Mouse (Mus musculus): ENCODE measurements around the gene Aph1a. TPM values are rescaled to one million over a fixed set of nuclear protein-coding genes. Genes with fewer than 3 reads are reported as not detected.
"Not testable (repeated sequence)": the region's sequence is repeated elsewhere in the genome, so short reads cannot be mapped to it uniquely, and the experiment has no call there.

Aph1a gene
- total RNA-seq, 2 experiments from 2014 or later: 71.6 to 76.2 TPM

DNA sequence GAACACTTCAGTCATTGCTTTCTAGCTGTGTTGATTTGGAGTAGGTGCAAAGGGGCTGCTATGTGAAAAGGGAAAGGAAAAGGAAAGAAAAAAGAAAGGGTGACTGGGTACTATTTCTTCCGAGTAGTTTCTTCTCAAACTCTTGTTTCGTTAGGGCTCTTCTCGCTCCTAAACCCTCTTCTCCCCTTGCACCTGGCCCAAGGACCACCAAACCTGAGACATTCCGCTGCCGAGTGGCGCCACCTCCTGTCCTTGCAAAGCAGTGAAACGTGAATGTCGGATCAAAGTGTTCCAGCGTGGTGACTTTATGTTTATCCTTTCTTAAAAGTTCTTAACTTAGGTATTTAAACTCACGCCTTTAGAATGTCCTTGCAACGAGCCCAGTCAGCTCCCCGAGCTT lies 13.1 kb downstream of the Aph1a start:
- DNase-seq (ENCODE audit: extremely low spot score in 1 of 2, low spot score in 1 of 2): peak in 1 of 2 experiments; percentile 55

DNA sequence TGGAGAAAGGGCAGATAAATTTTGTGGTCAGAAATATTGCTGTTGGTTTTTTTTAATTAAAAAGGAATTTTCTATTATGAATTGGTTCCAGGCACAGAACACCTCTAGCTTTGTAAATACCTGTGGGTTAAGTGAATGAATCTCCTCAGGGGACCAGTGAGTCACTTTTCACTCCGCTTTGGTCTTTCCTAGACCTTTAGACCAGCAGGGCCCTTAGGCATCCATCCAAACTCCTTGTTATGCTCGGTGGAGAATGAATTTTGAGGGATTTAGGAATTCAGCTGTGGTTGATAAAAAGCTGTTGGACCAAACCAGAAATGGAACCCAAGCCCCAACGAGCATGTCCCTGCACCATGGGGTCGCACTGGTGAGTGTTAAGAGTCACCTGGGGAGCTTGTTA lies 13.8 kb downstream of the Aph1a start:
- DNase-seq (ENCODE audit: extremely low spot score in 1 of 2, low spot score in 1 of 2): no peak

DNA sequence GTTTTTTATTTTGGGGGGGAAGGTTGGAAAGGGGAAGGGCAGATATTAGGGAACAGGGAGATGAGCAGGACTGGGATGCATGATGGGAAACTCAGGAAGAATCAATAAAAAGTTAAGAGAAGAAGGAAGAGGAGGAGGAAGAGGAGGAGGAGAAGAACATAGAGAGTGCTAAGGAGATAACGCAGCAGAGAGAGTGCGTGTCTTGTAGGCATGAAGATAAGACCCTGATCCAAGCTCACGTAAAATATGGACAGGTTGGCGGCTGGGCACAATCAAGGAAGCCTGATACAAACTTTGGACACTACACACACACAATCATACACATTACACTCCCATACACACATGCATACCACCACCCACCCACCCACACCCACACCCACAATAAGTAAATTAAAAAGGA lies 20.9 kb downstream of the Aph1a start:
- DNase-seq (ENCODE audit: extremely low spot score in 1 of 2, low spot score in 1 of 2): no peak

DNA sequence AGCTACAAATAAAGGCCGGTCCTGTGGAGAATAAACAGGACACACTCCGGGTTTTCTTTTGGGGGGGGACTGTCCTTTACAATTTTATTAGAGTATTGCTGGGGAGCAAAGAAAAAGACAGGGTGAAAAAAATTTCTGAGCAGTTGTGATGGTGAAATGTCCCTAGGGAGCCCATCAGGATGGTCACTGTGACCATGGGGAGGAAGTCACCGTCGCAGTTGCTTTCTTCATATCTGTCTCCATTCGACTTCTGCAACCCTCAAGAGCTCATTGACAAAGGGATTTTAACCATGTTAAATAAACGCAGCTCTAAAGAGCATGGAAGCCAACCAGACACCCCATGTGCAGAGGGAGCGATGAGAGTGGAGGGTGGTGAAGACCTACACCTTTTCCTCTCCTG lies 23.0 kb downstream of the Aph1a start:
- DNase-seq (ENCODE audit: extremely low spot score in 1 of 2, low spot score in 1 of 2): no peak

DNA sequence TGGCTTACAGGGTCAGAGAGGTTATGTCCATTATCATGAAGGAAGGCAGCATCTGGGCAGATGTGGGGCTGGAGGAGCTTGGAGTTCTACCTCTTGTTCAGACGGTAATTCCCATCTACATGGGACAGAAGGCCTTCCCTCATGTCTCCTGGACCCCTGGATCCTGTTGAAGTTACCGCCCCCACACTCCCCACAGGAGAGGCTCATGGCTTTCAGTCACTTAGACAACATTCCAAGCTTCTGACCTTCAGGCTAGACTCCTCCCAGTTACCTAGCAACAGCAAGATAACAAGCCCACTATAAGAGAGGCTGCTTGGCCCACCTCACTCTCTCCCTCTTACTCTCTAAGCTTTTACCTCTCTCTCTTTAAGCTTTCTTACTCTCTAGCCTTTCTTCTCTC lies 26.8 kb downstream of the Aph1a start:
- not testable (repeated sequence) for DNase-seq (ENCODE audit: extremely low spot score in 1 of 2, low spot score in 1 of 2)

DNA sequence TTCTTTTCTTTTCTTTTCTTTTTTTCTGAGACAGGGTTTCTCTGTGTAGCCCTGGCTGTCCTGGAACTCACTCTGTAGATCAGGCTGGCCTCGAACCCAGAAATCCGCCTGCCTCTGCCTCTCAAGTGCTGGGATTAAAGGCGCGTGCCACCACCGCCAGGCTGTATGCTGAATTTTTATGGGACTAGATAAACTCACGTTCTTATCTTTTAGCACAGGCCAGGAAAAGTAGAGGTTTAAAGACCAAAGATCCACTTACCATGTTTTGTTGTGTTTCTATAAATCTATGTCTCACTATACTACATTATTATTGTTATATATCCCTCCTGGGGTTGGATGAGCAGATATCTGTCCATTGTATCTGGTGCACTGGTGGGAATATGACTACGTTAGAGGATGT lies 29.7 kb downstream of the Aph1a start:
- not testable (repeated sequence) for DNase-seq (ENCODE audit: extremely low spot score in 1 of 2, low spot score in 1 of 2)

DNA sequence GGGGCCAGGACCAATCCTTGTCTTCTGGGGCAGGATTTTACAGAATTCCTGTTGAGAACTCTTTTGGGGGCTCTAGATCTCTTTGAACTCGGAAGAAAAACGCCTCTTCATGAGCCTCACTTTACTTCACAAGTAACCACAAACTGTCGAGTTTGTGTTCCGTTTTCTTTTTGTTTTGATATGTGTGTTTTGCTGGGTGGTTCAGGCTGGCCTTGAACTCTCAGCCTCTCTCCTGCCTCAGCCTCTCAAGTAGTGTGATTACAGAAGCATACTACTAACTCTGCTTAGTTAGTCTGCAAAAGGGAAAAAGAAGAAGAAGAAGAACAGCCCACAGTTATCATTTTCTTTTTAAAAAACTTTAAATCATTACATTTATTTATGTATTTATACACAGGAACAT lies 30.4 kb downstream of the Aph1a start:
- DNase-seq (ENCODE audit: extremely low spot score in 1 of 2, low spot score in 1 of 2): no peak

DNA sequence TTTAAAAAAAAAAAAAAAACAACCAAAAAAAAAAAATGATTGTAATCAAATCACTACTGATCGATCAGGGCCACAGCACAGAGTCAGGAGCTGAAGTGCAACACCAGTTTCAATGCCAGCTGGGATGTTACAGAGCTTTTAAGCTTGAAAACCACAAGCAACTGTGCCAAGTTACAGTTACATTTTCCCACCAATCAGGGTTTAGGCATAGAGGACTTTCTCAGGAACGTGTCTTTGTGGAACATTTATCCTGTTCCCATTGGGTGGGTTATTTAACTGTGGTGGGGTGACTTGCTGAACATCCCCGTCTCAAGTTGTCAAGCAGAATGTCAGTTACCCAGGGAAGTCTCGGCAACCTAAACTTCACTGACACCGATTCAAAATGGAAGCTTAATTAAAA lies 31.3 kb downstream of the Aph1a start:
- no peak for DNase-seq (ENCODE audit: extremely low spot score in 1 of 2, low spot score in 1 of 2)

DNA sequence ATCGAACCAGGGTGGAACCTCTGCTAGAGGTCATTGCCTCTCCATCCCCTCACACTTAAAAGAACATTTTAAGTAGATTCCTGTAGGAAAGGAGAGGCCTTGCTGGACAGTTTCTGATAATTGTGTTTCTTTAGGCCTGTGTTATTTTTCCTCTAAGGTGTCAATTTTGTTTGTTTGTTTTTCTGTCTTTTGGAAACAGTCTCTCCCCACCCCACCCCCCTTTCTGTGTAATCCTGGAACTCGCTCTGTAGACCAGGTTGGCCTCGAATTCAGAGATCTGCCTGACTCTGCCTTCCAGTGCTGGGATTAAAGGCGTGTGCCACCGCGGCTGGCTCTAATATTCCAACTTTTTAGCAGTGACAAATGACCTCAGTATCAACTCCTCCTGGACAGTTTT lies 34.5 kb downstream of the Aph1a start:
- DNase-seq (ENCODE audit: extremely low spot score in 1 of 2, low spot score in 1 of 2): no peak

DNA sequence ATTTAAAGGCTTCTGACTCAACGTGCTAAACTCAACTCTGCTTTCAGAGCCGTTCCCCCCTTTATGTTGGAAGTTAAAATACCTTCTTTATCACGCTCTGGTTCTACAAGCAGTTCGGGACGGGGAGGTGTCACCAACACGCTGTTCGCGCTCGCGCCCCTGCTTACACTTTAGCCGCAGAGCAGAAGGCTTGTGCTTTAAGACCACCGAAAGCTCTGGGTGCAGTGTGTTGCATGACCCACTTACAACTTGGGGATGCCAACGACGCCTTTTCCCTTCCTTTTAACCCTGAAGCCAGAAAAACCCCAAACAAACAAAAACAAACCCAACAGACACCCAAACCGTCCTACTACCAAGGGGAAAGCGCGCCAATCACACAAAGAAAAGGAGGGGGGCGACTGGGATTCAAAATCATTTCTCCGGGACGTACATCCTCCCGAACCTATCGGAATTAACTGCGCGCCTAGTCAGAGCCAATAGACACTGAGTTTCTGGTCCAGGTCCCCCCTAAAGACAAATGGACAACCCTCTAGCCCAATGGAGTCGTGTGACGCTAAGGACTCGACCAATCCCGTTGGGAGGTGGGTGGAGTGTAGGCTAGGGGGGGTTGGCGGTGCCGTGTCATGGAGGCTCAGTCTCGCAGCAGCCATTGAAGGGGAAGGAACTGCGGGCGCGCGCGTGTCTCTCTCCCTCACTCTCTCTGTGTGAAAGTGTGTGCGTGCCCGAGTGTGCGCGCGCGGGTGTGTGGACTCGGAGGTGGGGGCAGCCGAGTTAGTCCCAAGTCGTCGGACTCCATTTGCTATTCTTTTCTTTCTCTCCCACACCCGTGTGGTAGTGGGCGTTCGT lies 35.1 kb downstream of the Aph1a start, which contains the start of gene Anp32e:
Gene Anp32e, plus strand, starts transcription at position 589 of the 846 bp plus-strand sequence.
- DNase-seq (ENCODE audit: extremely low spot score in 1 of 2, low spot score in 1 of 2): peak; percentile 90 to 91

DNA sequence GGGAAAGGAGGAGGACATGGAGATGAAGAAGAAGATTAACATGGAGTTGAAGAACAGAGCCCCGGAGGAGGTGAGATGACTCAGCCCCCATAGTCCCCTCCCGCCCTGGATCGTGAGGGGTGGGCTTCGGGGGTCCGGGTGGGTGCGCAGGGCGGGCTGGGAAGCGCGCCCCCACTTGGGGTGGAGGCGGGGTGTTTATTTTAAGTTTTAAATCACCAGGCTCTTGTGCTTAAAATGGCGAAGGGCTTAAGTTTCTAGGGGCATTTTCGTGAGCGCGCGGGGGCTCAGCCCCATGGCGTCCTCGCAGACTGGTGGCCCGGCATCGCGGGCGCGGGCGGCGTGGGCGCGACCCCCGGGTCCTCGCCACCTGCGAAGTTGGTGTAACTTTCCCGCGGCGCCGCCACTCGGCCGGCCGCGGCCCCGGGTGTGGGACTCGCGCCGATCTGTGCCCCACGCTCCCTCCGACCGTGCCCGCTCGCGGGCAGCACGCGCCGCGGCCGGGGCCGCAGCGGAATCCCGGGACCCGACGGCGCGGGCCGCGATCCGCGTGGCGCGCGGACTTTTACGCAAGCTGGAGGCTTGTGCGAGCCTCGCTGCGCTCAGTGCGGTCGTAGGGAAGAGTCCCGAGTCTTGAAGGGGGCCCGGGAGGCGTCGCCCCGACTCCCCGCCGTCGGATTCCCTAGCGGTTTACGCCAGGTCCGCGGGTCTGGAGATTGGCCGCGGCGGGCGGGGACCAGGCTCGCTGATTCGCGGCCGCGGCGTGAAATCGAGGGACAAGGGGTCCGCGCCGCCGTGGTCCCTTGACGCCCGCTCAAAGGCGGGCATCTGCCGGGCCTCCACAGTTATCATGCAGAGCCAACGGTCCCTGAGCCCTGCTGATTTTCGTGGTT lies 36.1 kb downstream of the Aph1a start:
- peak; percentile 19 to 27 for DNase-seq (ENCODE audit: extremely low spot score in 1 of 2, low spot score in 1 of 2)

DNA sequence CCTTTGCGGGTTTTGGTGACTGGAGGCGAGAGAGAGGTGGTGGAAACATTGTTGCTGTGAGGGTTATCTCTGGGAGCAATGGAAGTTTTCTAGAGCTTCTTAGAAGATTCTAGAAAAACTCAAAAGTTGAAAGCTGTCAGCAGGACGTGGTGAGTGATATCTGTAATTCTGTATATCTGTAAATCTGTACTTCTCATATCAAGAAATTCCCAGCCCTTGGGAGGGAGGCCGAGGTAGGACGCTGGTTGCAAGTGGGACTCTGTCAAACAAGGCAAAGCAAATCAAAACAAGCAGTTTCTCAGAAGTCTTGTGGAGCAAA lies 36.7 kb downstream of the Aph1a start:
- no peak for DNase-seq (ENCODE audit: extremely low spot score in 1 of 2, low spot score in 1 of 2)

DNA sequence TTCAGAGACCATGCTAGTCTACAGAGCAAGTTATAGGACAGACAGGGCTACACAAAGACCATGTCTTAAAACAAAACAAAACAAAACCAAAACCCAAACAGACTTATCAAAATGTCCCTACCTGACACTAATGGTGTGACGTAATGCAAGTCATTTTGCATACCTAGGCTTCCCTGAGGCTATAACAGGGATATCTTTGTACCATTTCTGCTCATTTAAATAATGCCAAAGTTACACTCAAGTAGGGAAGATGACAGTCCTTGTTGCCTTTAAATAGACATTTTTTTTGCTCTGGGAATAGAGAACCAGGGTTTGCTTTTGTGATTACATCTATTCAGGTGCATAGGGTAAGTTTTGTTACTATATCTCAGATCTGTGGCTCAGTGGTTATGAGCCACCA lies 37.7 kb downstream of the Aph1a start:
- no peak for DNase-seq (ENCODE audit: extremely low spot score in 1 of 2, low spot score in 1 of 2)

DNA sequence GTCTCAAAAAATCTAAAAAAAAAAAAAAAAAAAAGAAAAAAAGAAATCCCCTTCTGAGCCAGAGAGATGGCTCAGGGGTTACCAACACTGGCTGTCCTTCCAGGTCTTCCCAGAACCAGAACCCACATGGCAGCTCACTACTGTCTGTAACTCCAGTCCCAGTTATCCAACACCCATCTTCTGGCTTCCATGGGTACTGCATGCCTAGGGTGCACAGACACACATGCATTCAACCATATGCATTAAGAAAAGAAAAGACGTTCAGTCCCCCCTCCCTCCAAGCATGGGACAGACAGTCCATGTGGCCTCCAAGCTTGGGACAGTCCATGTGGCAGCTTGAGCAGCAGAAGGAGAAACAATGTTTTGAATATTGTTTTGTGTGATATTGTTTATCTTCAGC lies 38.4 kb downstream of the Aph1a start:
- DNase-seq (ENCODE audit: extremely low spot score in 1 of 2, low spot score in 1 of 2): no peak

DNA sequence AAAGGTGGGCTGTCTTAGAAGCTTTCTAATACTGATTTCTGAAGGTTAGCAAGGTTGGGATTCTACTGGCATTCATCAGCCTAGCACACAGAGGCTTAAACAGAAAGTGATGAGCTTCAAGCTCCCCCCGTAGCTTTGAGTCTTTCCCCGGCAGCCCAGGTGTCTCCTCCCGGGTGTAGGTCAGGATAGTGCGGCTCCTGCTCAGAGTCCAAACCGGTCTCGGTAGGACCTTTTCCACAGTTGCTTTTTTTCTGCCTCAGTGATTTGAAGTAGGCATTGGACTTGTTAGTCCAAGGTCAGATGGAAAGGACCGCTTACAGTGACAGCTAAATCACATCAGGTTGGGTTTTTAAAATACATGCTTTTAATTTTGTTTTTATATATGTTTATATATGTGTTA lies 38.8 kb downstream of the Aph1a start:
- DNase-seq (ENCODE audit: extremely low spot score in 1 of 2, low spot score in 1 of 2): no peak

DNA sequence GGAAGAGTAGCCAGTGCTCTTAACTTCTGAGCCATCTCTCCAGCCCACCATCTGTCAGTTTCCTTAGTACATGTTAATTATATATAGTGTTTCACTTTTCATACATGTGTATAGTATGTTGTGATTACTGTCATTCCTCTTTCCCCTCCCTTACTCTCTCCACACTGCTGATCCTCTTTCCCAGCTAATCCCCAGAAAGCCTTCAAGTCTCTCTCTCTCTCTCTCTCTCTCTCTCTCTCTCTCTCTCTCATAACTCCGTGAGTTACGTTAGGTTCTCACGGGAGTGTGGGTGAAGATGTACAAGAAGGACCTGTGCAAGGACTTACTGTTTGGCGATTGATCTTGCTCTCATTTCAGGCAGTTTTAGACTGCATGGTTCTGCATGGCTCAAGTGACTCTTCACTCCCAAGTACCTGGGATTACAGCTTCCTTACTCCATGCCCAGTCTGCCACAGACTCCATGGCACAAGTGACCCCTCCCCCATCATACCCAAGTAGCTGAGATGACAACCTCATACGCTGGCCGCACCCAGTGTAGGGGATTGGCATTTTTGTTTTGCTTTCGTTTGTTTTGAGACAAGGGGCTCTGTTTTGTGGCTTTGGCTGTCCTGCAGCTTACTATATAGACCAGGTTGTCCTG lies 39.5 kb downstream of the Aph1a start:
- no peak for DNase-seq (ENCODE audit: extremely low spot score in 1 of 2, low spot score in 1 of 2)

DNA sequence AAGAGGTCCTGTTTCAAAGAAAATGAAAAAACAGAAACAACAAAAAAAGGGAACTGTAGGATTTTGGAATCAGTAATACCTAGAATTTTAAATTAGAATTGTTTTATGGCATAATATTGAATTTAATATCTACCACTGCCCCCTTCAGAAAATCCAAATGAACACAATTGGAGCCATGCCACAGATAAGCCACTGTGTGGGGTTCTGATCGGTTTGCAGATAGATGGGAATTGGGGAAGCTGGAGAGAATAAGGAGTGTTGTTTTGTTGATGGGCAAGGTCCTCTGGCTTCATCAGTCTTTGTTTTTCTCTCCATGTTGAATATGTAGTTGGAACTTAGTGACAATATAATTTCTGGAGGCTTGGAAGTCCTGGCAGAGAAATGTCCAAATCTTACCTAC lies 40.7 kb downstream of the Aph1a start:
- no peak for DNase-seq (ENCODE audit: extremely low spot score in 1 of 2, low spot score in 1 of 2)

DNA sequence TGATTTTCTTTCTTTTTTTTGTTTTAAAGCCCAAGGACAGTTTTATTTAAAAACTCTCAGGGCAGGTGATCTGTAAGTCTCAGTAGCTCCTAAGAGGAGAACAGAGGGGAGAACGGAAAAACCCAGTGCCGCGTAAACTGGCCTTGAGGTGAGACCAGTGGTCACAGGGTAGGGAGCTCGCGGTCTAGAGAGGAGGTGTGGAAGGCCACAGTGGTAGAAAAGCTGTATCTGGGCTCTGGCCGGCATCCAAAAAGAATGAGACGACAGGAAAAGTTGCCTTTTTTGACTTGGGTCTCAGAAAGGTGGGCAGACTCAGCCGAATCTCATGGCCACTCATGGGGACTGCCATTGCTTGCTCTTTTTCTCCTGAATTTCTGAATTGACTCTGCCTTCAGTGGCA lies 44.4 kb downstream of the Aph1a start:
- DNase-seq (ENCODE audit: extremely low spot score in 1 of 2, low spot score in 1 of 2): no peak

DNA sequence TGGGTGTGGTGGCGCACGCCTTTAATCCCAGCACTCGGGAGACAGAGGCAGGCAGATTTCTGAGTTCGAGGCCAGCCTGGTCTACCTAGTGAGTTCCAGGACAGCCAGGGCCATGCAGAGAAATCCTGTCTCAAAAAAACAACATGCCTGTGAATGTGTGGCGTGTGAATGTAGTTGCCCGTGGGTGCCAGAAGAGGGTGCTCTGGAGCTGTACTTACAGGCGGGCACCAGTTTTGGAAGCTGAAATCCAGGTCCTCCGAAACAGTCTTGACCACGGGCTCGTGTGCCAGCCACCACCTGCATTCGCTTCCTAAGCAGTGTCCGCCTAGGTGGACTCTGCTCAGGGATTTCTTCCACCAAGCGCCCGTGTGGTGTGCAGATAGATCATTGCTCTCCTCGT lies 45.1 kb downstream of the Aph1a start:
- DNase-seq (ENCODE audit: extremely low spot score in 1 of 2, low spot score in 1 of 2): peak in 1 of 2 experiments; percentile 6

DNA sequence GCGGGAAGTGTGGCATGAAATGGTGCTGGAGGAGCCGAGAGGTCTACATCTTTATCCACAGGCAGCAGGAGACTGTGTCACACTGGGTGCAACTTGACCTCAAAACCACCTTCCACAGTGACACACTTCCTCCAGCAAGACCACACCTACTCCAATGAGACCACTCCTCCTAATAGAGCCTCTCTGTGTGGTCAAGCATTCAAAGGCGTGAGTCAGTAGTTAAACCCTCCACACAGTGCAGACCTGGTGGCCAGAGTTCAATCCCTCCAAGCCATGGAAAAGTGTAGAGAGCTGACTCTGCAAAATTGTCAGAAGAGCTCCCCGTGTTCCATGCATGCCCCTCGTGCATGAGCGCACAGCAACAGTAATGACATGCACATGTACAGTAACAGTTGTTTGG lies 49.0 kb downstream of the Aph1a start:
- no peak for DNase-seq (ENCODE audit: extremely low spot score in 1 of 2, low spot score in 1 of 2)

DNA sequence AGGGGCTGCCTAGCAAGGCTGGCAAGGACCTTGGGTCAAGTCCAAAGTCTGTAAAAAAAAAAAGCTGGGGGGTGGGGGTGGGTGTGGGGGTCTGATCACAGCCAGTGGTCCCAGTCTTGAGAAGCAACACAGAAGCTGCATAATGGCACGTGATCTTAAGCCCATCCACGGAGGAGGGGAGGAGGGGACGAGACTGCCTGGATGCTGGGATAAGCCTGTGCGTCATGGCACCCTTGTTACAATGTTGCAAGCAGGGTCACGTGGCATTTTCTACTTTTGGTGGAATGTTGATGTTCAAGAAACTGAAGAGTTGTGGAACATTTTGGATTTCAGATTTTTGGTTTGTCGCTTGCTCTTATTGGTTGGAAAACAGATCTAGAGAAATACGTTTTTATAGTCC lies 49.5 kb downstream of the Aph1a start:
- no peak for DNase-seq (ENCODE audit: extremely low spot score in 1 of 2, low spot score in 1 of 2)
